Mouse (Mus musculus): ENCODE measurements around the gene Capns2. TPM values are rescaled to one million over a fixed set of nuclear protein-coding genes. Genes with fewer than 3 reads are reported as not detected.

Gene Capns2
- polyA plus RNA-seq, 1 experiment from 2014 or later = 0.18 TPM

- Histone ChIP-seq H3K36me3 (ENCODE audit: control insufficient read depth, insufficient read depth, low read length) (no peaks in the 10 kb centered on the region), H3K9ac (ENCODE audit: low read length) (no peak overlapping the region), H3K4me2 (no peak overlapping the region), H3K4me3 (ENCODE audit: low read depth, low read length) (no peak overlapping the region), H3K27me3 (ENCODE audit: control insufficient read depth, insufficient read depth, low read length) (no peaks in the 10 kb centered on the region), H3K27ac (ENCODE audit: low read depth, low read length) (no peak overlapping the region), H3K4me1 (ENCODE audit: control insufficient read depth, insufficient read depth, low read length) (no peaks in the 10 kb centered on the region), H3K9me3 (ENCODE audit: control insufficient read depth, low read length) (no peaks in the 10 kb centered on the region)
- ATAC-seq (ENCODE audit: low FRiP score) = no peak
- DNase-seq (ENCODE audit: low spot score, missing footprints) = no peak
- WGBS = 78% methylated on average over 4 of the region's 4 CpGs
Observed at GRCm38 (mm10) chr8:92897794-92898193, 3.4 kb upstream of the Capns2 start.

GRCm38 (mm10) chr8:92899590-92899989, 1.6 kb upstream of the Capns2 start:
- no peak overlapping the region for H3K9ac ChIP-seq (ENCODE audit: low read length)
- no peak for ATAC-seq (ENCODE audit: low FRiP score)
- no peaks in the 10 kb centered on the region for H3K36me3 ChIP-seq (ENCODE audit: control insufficient read depth, insufficient read depth, low read length)
- H3K9me3 ChIP-seq (ENCODE audit: control insufficient read depth, low read length) = no peaks in the 10 kb centered on the region
- no peaks in the 10 kb centered on the region for H3K27me3 ChIP-seq (ENCODE audit: control insufficient read depth, insufficient read depth, low read length)
- no peak overlapping the region for H3K4me2 ChIP-seq
- H3K4me3 ChIP-seq (ENCODE audit: low read depth, low read length) = no peak overlapping the region
- WGBS = 90% methylated on average over 9 of the region's 9 CpGs
- H3K4me1 ChIP-seq (ENCODE audit: control insufficient read depth, insufficient read depth, low read length) = no peaks in the 10 kb centered on the region
- no peak for DNase-seq (ENCODE audit: low spot score, missing footprints)
- no peak overlapping the region for H3K27ac ChIP-seq (ENCODE audit: low read depth, low read length)

- WGBS = 89% methylated on average over 2 of the region's 2 CpGs
- no peaks in the 10 kb centered on the region for H3K9me3 ChIP-seq (ENCODE audit: control insufficient read depth, low read length)
- H3K4me2 ChIP-seq = no peak overlapping the region
- no peak overlapping the region for H3K27ac ChIP-seq (ENCODE audit: low read depth, low read length)
- ATAC-seq (ENCODE audit: low FRiP score) (no peak), DNase-seq (ENCODE audit: low spot score, missing footprints) (no peak)
- H3K4me1 ChIP-seq (ENCODE audit: control insufficient read depth, insufficient read depth, low read length) = no peaks in the 10 kb centered on the region
- H3K27me3 ChIP-seq (ENCODE audit: control insufficient read depth, insufficient read depth, low read length) = no peaks in the 10 kb centered on the region
- H3K9ac ChIP-seq (ENCODE audit: low read length) = no peak overlapping the region
- no peaks in the 10 kb centered on the region for H3K36me3 ChIP-seq (ENCODE audit: control insufficient read depth, insufficient read depth, low read length)
- no peak overlapping the region for H3K4me3 ChIP-seq (ENCODE audit: low read depth, low read length)
Observed at GRCm38 (mm10) chr8:92902981-92903380, 1.8 kb downstream of the Capns2 start.

- Histone ChIP-seq H3K4me1 (ENCODE audit: control insufficient read depth, insufficient read depth, low read length) (no peaks in the 10 kb centered on the region), H3K27me3 (ENCODE audit: control insufficient read depth, insufficient read depth, low read length) (no peaks in the 10 kb centered on the region), H3K36me3 (ENCODE audit: control insufficient read depth, insufficient read depth, low read length) (no peaks in the 10 kb centered on the region), H3K27ac (ENCODE audit: low read depth, low read length) (no peak overlapping the region), H3K4me2 (no peak overlapping the region), H3K9me3 (ENCODE audit: control insufficient read depth, low read length) (no peaks in the 10 kb centered on the region), H3K4me3 (ENCODE audit: low read depth, low read length) (no peak overlapping the region), H3K9ac (ENCODE audit: low read length) (no peak overlapping the region)
- no peak for DNase-seq (ENCODE audit: low spot score, missing footprints)
- 91% methylated on average over 11 of the region's 11 CpGs for WGBS
- ATAC-seq (ENCODE audit: low FRiP score) = no peak
Observed at GRCm38 (mm10) chr8:92903488-92904135, 2.4 kb downstream of the Capns2 start.

- no peak overlapping the region for H3K9ac ChIP-seq (ENCODE audit: low read length)
- H3K9me3 ChIP-seq (ENCODE audit: control insufficient read depth, low read length) = no peaks in the 10 kb centered on the region
- no peak for ATAC-seq (ENCODE audit: low FRiP score)
- H3K4me2 ChIP-seq = no peak overlapping the region
- H3K4me1 ChIP-seq (ENCODE audit: control insufficient read depth, insufficient read depth, low read length) = no peaks in the 10 kb centered on the region
- H3K27ac ChIP-seq (ENCODE audit: low read depth, low read length) = no peak overlapping the region
- no peaks in the 10 kb centered on the region for H3K36me3 ChIP-seq (ENCODE audit: control insufficient read depth, insufficient read depth, low read length)
- no peak overlapping the region for H3K4me3 ChIP-seq (ENCODE audit: low read depth, low read length)
- H3K27me3 ChIP-seq (ENCODE audit: control insufficient read depth, insufficient read depth, low read length) = no peaks in the 10 kb centered on the region
- WGBS = 95% methylated on average over 9 of the region's 9 CpGs
- no peak for DNase-seq (ENCODE audit: low spot score, missing footprints)
Observed at GRCm38 (mm10) chr8:92906553-92906952, 5.3 kb downstream of the Capns2 start.

- H3K27ac ChIP-seq (ENCODE audit: low read depth, low read length) = no peak overlapping the region
- no peaks in the 10 kb centered on the region for H3K4me1 ChIP-seq (ENCODE audit: control insufficient read depth, insufficient read depth, low read length)
- no peak overlapping the region for H3K4me3 ChIP-seq (ENCODE audit: low read depth, low read length)
- H3K36me3 ChIP-seq (ENCODE audit: control insufficient read depth, insufficient read depth, low read length) = no peaks in the 10 kb centered on the region
- H3K9me3 ChIP-seq (ENCODE audit: control insufficient read depth, low read length) = no peaks in the 10 kb centered on the region
- H3K27me3 ChIP-seq (ENCODE audit: control insufficient read depth, insufficient read depth, low read length) = no peaks in the 10 kb centered on the region
- WGBS = 81% methylated on average over 2 of the region's 2 CpGs
- ATAC-seq (ENCODE audit: low FRiP score) = no peak
- no peak overlapping the region for H3K9ac ChIP-seq (ENCODE audit: low read length)
- no peak for DNase-seq (ENCODE audit: low spot score, missing footprints)
- H3K4me2 ChIP-seq = no peak overlapping the region
Observed at GRCm38 (mm10) chr8:92908448-92908847, 7.2 kb downstream of the Capns2 start.

- WGBS = 88% methylated on average over 3 of the region's 3 CpGs
- no peak overlapping the region for H3K9ac ChIP-seq (ENCODE audit: low read length)
- no peak overlapping the region for H3K27ac ChIP-seq (ENCODE audit: low read depth, low read length)
- no peaks in the 10 kb centered on the region for H3K27me3 ChIP-seq (ENCODE audit: control insufficient read depth, insufficient read depth, low read length)
- H3K4me2 ChIP-seq = no peak overlapping the region
- ATAC-seq (ENCODE audit: low FRiP score) = no peak
- no peaks in the 10 kb centered on the region for H3K9me3 ChIP-seq (ENCODE audit: control insufficient read depth, low read length)
- no peaks in the 10 kb centered on the region for H3K36me3 ChIP-seq (ENCODE audit: control insufficient read depth, insufficient read depth, low read length)
- DNase-seq (ENCODE audit: low spot score, missing footprints) = no peak
- no peak overlapping the region for H3K4me3 ChIP-seq (ENCODE audit: low read depth, low read length)
- no peaks in the 10 kb centered on the region for H3K4me1 ChIP-seq (ENCODE audit: control insufficient read depth, insufficient read depth, low read length)
Observed at GRCm38 (mm10) chr8:92911477-92911876, 10.3 kb downstream of the Capns2 start.

- Histone ChIP-seq H3K9me3 (ENCODE audit: control insufficient read depth, low read length) (no peaks in the 10 kb centered on the region), H3K4me2 (no peak overlapping the region), H3K4me3 (ENCODE audit: low read depth, low read length) (no peak overlapping the region), H3K9ac (ENCODE audit: low read length) (no peak overlapping the region), H3K4me1 (ENCODE audit: control insufficient read depth, insufficient read depth, low read length) (no peaks in the 10 kb centered on the region), H3K27me3 (ENCODE audit: control insufficient read depth, insufficient read depth, low read length) (no peaks in the 10 kb centered on the region), H3K36me3 (ENCODE audit: control insufficient read depth, insufficient read depth, low read length) (no peaks in the 10 kb centered on the region), H3K27ac (ENCODE audit: low read depth, low read length) (no peak overlapping the region)
- ATAC-seq (ENCODE audit: low FRiP score) (no peak), DNase-seq (ENCODE audit: low spot score, missing footprints) (no peak)
- WGBS = 86% methylated on average over 7 of the region's 7 CpGs
Observed at GRCm38 (mm10) chr8:92913396-92913795, 12.2 kb downstream of the Capns2 start.

GRCm38 (mm10) chr8:92916082-92916481, 14.9 kb downstream of the Capns2 start:
- ATAC-seq (ENCODE audit: low FRiP score) = no peak
- WGBS = 91% methylated on average over 3 of the region's 3 CpGs

More at GRCm38 (mm10) chr8:92916082-92916481, 14.9 kb downstream of the Capns2 start:
- H3K27ac ChIP-seq (ENCODE audit: low read depth, low read length) = no peak overlapping the region
- no peaks in the 10 kb centered on the region for H3K9me3 ChIP-seq (ENCODE audit: control insufficient read depth, low read length)
- H3K36me3 ChIP-seq (ENCODE audit: control insufficient read depth, insufficient read depth, low read length) = no peaks in the 10 kb centered on the region
- no peaks in the 10 kb centered on the region for H3K4me1 ChIP-seq (ENCODE audit: control insufficient read depth, insufficient read depth, low read length)
- no peak for DNase-seq (ENCODE audit: low spot score, missing footprints)
- H3K9ac ChIP-seq (ENCODE audit: low read length) = no peak overlapping the region
- H3K27me3 ChIP-seq (ENCODE audit: control insufficient read depth, insufficient read depth, low read length) = no peaks in the 10 kb centered on the region
- H3K4me2 ChIP-seq = no peak overlapping the region
- no peak overlapping the region for H3K4me3 ChIP-seq (ENCODE audit: low read depth, low read length)
